Mouse (Mus musculus): ENCODE data around the gene Plin3. TPM values are rescaled to one million over a fixed set of nuclear protein-coding genes. Genes with fewer than 3 reads are reported as not detected.

The Plin3 gene
- polyA plus RNA-seq, 1 experiment from 2014 or later = 33.0 TPM

DNA sequence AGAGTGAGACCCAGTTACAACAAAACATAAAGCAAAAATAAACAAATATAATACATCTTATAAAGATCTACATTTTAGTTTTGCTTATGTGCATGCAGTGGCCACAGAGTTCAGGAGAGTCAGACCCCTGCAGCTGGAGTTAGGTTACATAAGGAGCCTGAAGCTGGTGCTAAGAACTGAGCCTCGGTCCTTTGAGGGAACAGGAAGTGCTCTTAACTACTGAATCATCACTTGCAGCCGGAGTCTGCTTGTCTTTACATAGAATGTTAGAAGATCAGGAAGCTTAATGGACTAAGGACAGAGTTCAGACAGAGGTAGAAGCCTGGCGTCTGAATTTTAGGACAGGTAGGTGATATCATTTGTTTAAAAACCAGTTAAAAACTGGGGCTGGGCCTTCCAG is 3.8 kb downstream of the Plin3 start:
- Histone ChIP-seq H3K9me3 (replicated peaks; ENCODE audit: control insufficient read depth, low read length) (no peaks in the 10 kb centered on the region), H3K36me3 (replicated peaks; ENCODE audit: control insufficient read depth, insufficient read depth, low read depth, low read length) (peaks cover 3% of the 10 kb centered on the region), H3K9ac (replicated peaks; ENCODE audit: low read length) (peak overlapping the region; percentile 70; the same call in 1 of the 2 replicates)

DNA sequence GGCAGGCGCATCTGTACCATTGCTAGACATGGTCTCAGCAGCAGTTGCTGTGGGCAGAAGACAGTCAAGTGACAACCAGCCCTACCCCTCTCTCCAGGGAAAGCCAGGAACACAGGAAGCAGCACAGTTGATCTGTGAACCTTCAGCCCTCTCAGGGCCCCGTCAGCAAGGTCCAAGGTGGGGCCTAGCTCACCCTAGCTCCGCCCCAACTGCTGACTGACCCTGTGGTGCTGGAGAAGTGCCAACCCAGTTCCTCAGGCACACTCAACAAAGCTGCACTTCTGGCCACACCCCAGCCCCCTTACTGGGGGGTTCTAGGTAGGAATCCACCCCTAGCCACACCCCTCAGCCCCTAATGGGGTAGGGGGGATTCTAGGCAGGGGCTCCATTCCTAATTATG is 4.8 kb downstream of the Plin3 start:
- peaks cover 3% of the 10 kb centered on the region for H3K36me3 ChIP-seq (replicated peaks; ENCODE audit: control insufficient read depth, insufficient read depth, low read depth, low read length)
- no peak for ATAC-seq (replicated peaks; ENCODE audit: insufficient number of reproducible peaks, low FRiP score, low TSS enrichment, low read depth)
- no peaks in the 10 kb centered on the region for H3K9me3 ChIP-seq (replicated peaks; ENCODE audit: control insufficient read depth, low read length)
- no peak overlapping the region for H3K4me3 ChIP-seq (ENCODE audit: low read depth, low read length)
- no peak overlapping the region for H3K4me2 ChIP-seq (ENCODE audit: low read depth, low read length)
- H3K9ac ChIP-seq (replicated peaks; ENCODE audit: low read length) = no peak overlapping the region
- peaks cover 3% of the 10 kb centered on the region; the same call in 1 of the 2 replicates for H3K4me1 ChIP-seq (ENCODE audit: control insufficient read depth, insufficient read depth, low read length)
- no peak for DNase-seq (ENCODE audit: low spot score)
- 70% methylated on average over 3 of the region's 3 CpGs for WGBS
- H3K27ac ChIP-seq (replicated peaks; ENCODE audit: low read depth, low read length) = no peak overlapping the region
- H3K27me3 ChIP-seq (ENCODE audit: control insufficient read depth, insufficient read depth, low read length) = no peaks in the 10 kb centered on the region

More for the DNA sequence above, 3.8 kb downstream of the Plin3 start:
- peak overlapping the region; percentile 87; the same call in 1 of the 2 replicates for H3K27ac ChIP-seq (replicated peaks; ENCODE audit: low read depth, low read length)
- peaks cover 3% of the 10 kb centered on the region; the same call in 1 of the 2 replicates for H3K4me1 ChIP-seq (ENCODE audit: control insufficient read depth, insufficient read depth, low read length)
- H3K4me2 ChIP-seq (ENCODE audit: low read depth, low read length) = peak overlapping the region; percentile 81; the same call in 1 of the 2 replicates
- peak overlapping the region; percentile 52 for H3K4me3 ChIP-seq (ENCODE audit: low read depth, low read length)
- no peaks in the 10 kb centered on the region for H3K27me3 ChIP-seq (ENCODE audit: control insufficient read depth, insufficient read depth, low read length)
- ATAC-seq (replicated peaks; ENCODE audit: insufficient number of reproducible peaks, low FRiP score, low TSS enrichment, low read depth) (no peak), DNase-seq (ENCODE audit: low spot score) (no peak)
- WGBS = 33% methylated on average over 3 of the region's 3 CpGs

DNA sequence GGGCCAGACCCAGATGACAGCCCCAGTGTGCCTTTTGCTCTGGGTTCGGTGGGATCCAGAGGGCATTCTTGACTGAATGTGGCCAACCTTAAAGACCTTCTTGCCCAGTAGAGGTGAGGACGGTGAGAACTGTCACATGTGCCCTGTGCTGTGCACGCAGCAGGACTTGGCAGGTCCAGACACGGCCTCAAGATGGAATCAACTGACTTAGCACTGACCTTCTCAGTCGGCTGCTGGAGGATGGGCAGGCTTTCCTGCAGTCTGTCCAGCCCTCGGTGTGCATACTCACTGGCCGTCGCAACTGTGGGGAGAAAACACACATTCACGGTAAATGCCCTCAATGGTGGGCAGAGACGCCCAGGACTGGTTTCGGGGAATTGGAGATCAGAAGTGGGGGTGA is 6.7 kb downstream of the Plin3 start:
- Histone ChIP-seq H3K9ac (replicated peaks; ENCODE audit: low read length) (no peak overlapping the region), H3K4me1 (ENCODE audit: control insufficient read depth, insufficient read depth, low read length) (peaks cover 3% of the 10 kb centered on the region; the same call in 1 of the 2 replicates), H3K27me3 (ENCODE audit: control insufficient read depth, insufficient read depth, low read length) (no peaks in the 10 kb centered on the region), H3K4me2 (ENCODE audit: low read depth, low read length) (no peak overlapping the region), H3K36me3 (replicated peaks; ENCODE audit: control insufficient read depth, insufficient read depth, low read depth, low read length) (peaks cover 7% of the 10 kb centered on the region), H3K9me3 (replicated peaks; ENCODE audit: control insufficient read depth, low read length) (no peaks in the 10 kb centered on the region), H3K4me3 (ENCODE audit: low read depth, low read length) (no peak overlapping the region), H3K27ac (replicated peaks; ENCODE audit: low read depth, low read length) (no peak overlapping the region)
- DNase-seq (ENCODE audit: low spot score) (no peak), ATAC-seq (replicated peaks; ENCODE audit: insufficient number of reproducible peaks, low FRiP score, low TSS enrichment, low read depth) (no peak)
- WGBS = 92% methylated on average over 11 of the region's 11 CpGs

DNA sequence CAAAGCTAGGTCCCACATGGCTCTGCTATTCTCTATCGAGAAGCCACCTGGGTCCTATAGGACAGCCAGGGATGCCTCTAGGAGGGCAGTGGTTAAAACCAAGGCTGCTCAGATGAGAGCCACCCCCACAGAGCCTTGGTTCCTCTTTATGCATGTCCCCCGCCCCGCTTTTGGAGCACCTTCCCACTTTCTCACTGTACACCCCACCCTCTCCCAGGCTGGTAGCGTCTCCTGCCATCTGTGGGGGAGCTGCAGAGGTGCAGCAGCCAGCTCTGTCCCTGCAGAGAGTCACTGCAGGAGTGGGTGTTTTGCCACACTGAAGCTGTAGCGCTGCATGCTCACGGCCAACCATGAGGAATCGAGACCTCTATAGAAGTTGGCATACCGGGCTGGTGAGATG is 9.4 kb downstream of the Plin3 start:
- Histone ChIP-seq H3K9me3 (replicated peaks; ENCODE audit: control insufficient read depth, low read length) (no peaks in the 10 kb centered on the region), H3K27me3 (ENCODE audit: control insufficient read depth, insufficient read depth, low read length) (no peaks in the 10 kb centered on the region), H3K4me1 (ENCODE audit: control insufficient read depth, insufficient read depth, low read length) (peaks cover 3% of the 10 kb centered on the region; the same call in 1 of the 2 replicates), H3K9ac (replicated peaks; ENCODE audit: low read length) (no peak overlapping the region), H3K4me3 (ENCODE audit: low read depth, low read length) (no peak overlapping the region), H3K4me2 (ENCODE audit: low read depth, low read length) (no peak overlapping the region), H3K36me3 (replicated peaks; ENCODE audit: control insufficient read depth, insufficient read depth, low read depth, low read length) (peaks cover 7% of the 10 kb centered on the region), H3K27ac (replicated peaks; ENCODE audit: low read depth, low read length) (no peak overlapping the region)
- ATAC-seq (replicated peaks; ENCODE audit: insufficient number of reproducible peaks, low FRiP score, low TSS enrichment, low read depth) (no peak), DNase-seq (ENCODE audit: low spot score) (no peak)
- WGBS = 95% methylated on average over 8 of the region's 8 CpGs

DNA sequence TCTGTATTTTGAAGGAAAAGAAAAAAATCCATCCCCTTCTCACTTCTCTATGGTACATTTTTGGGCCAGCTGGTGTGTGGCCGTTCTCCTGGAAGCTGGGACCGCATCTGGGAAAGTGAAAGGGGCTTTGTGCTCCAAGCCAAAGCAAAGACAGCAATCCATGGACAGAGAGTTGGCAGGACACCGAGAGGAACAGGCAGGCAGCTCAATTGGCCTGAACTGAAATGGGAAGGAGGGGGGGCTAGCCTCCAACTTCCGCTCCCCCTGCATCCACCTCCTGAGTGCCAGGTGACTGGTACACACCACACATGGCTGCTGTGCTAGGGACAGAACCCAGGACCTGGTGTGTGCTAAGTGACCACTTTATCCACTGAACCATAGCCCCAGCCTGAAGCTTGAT is 9.9 kb downstream of the Plin3 start:
- no peaks in the 10 kb centered on the region for H3K9me3 ChIP-seq (replicated peaks; ENCODE audit: control insufficient read depth, low read length)
- no peak overlapping the region for H3K4me3 ChIP-seq (ENCODE audit: low read depth, low read length)
- no peak for DNase-seq (ENCODE audit: low spot score)
- H3K9ac ChIP-seq (replicated peaks; ENCODE audit: low read length) = no peak overlapping the region
- ATAC-seq (replicated peaks; ENCODE audit: insufficient number of reproducible peaks, low FRiP score, low TSS enrichment, low read depth) = no peak
- H3K4me1 ChIP-seq (ENCODE audit: control insufficient read depth, insufficient read depth, low read length) = peaks cover 3% of the 10 kb centered on the region; the same call in 1 of the 2 replicates
- 89% methylated on average over 4 of the region's 4 CpGs for WGBS
- no peaks in the 10 kb centered on the region for H3K27me3 ChIP-seq (ENCODE audit: control insufficient read depth, insufficient read depth, low read length)
- peaks cover 7% of the 10 kb centered on the region for H3K36me3 ChIP-seq (replicated peaks; ENCODE audit: control insufficient read depth, insufficient read depth, low read depth, low read length)
- H3K4me2 ChIP-seq (ENCODE audit: low read depth, low read length) = no peak overlapping the region
- no peak overlapping the region for H3K27ac ChIP-seq (replicated peaks; ENCODE audit: low read depth, low read length)

DNA sequence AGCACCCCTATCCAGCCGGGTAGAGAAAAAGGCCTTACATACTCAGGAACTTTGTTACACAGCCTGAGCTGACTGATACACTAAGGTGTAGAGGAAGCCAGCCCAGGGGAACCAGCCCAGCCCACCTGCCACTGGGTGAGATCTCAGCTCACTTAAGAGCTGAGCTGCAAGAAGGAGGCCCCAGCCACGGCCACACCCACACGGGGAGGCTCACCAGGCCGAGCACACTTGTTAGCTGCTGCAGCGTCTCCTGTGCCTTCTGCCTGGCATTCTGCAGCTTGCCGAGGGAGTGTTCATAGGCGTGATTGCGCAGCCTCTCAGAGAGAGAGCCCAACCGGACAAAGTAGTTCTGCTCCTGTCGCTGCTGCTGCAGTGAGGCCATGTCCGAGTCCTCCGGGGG is 11.5 kb downstream of the Plin3 start:
- no peak overlapping the region for H3K4me2 ChIP-seq (ENCODE audit: low read depth, low read length)
- no peak overlapping the region for H3K9ac ChIP-seq (replicated peaks; ENCODE audit: low read length)
- H3K9me3 ChIP-seq (replicated peaks; ENCODE audit: control insufficient read depth, low read length) = no peaks in the 10 kb centered on the region
- no peak overlapping the region for H3K27ac ChIP-seq (replicated peaks; ENCODE audit: low read depth, low read length)
- H3K4me3 ChIP-seq (ENCODE audit: low read depth, low read length) = no peak overlapping the region
- peaks cover 7% of the 10 kb centered on the region for H3K36me3 ChIP-seq (replicated peaks; ENCODE audit: control insufficient read depth, insufficient read depth, low read depth, low read length)
- H3K27me3 ChIP-seq (ENCODE audit: control insufficient read depth, insufficient read depth, low read length) = no peaks in the 10 kb centered on the region
- ATAC-seq (replicated peaks; ENCODE audit: insufficient number of reproducible peaks, low FRiP score, low TSS enrichment, low read depth) = no peak
- 90% methylated on average over 12 of the region's 12 CpGs for WGBS
- no peak for DNase-seq (ENCODE audit: low spot score)
- H3K4me1 ChIP-seq (ENCODE audit: control insufficient read depth, insufficient read depth, low read length) = no peaks in the 10 kb centered on the region

DNA sequence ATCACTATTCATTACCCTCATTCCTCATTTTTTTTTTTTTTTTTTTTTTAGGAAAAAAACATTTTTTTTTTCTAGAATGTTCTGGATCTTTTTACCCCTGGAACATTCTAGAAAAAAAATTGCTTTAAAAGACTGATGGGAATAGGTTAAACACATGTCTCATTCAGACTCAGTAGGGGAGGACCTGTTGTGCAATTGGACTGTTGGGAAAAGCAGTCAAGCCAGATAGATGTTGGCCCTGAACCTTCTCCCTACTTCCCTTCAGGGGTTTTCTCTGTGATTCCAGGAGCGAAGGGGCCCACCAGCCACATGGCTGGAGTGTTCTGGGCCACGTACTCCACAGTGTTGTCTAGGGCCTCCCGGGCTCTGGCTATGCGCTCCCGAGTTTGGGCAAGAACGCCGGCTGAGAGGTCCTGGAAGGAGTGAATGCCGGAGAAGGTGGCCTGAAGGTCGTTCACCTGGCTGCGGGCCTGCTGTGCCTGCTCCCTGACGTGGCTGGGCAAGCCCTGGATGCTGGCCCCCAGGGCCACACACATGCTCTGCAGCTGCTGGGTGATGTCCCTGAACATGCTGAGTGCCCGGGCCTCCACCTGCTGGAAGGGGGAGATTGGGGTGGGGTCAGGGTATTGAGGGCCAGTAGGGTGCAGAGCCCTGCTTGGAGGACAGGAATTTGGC is 13.1 kb downstream of the Plin3 start:
- no peaks in the 10 kb centered on the region for H3K9me3 ChIP-seq (replicated peaks; ENCODE audit: control insufficient read depth, low read length)
- no peak overlapping the region for H3K4me3 ChIP-seq (ENCODE audit: low read depth, low read length)
- no peak overlapping the region for H3K4me2 ChIP-seq (ENCODE audit: low read depth, low read length)
- H3K27ac ChIP-seq (replicated peaks; ENCODE audit: low read depth, low read length) = no peak overlapping the region
- no peak overlapping the region for H3K9ac ChIP-seq (replicated peaks; ENCODE audit: low read length)
- ATAC-seq (replicated peaks; ENCODE audit: insufficient number of reproducible peaks, low FRiP score, low TSS enrichment, low read depth) (no peak), DNase-seq (ENCODE audit: low spot score) (no peak)
- no peaks in the 10 kb centered on the region for H3K27me3 ChIP-seq (ENCODE audit: control insufficient read depth, insufficient read depth, low read length)
- WGBS = 87% methylated on average over 12 of the region's 12 CpGs
- H3K4me1 ChIP-seq (ENCODE audit: control insufficient read depth, insufficient read depth, low read length) = no peaks in the 10 kb centered on the region; the same call in 1 of the 2 replicates
- H3K36me3 ChIP-seq (replicated peaks; ENCODE audit: control insufficient read depth, insufficient read depth, low read depth, low read length) = peaks cover 7% of the 10 kb centered on the region

DNA sequence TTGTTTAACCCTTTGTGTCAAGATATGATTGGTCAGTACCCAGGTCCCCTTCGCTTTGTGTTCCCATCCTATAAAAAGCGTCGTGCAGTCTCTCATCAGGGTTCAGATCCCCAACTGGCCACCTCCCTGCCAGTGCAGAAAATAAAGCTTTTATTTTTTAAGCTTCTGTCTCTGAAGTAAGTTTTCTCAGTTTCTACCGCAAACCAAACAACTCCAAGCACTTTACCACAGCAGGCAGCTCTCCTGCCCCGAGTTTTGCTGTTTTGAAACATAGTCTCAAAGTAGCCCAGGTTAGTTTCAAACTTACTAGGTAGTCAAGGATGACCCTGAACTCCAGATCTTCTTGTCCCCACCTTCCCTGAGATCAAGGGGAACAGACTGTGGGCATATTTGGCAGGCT is 14.3 kb downstream of the Plin3 start:
- H3K9me3 ChIP-seq (replicated peaks; ENCODE audit: control insufficient read depth, low read length) = no peaks in the 10 kb centered on the region
- H3K27me3 ChIP-seq (ENCODE audit: control insufficient read depth, insufficient read depth, low read length) = no peaks in the 10 kb centered on the region
- H3K4me3 ChIP-seq (ENCODE audit: low read depth, low read length) = no peak overlapping the region
- ATAC-seq (replicated peaks; ENCODE audit: insufficient number of reproducible peaks, low FRiP score, low TSS enrichment, low read depth) (no peak), DNase-seq (ENCODE audit: low spot score) (no peak)
- 93% methylated on average over 5 of the region's 5 CpGs for WGBS
- peaks cover 4% of the 10 kb centered on the region for H3K36me3 ChIP-seq (replicated peaks; ENCODE audit: control insufficient read depth, insufficient read depth, low read depth, low read length)
- H3K9ac ChIP-seq (replicated peaks; ENCODE audit: low read length) = no peak overlapping the region
- H3K4me2 ChIP-seq (ENCODE audit: low read depth, low read length) = no peak overlapping the region
- no peaks in the 10 kb centered on the region; the same call in 1 of the 2 replicates for H3K4me1 ChIP-seq (ENCODE audit: control insufficient read depth, insufficient read depth, low read length)
- H3K27ac ChIP-seq (replicated peaks; ENCODE audit: low read depth, low read length) = no peak overlapping the region
